Mouse (Mus musculus): ENCODE results near the gene Trcg1. TPM values are rescaled to one million over a fixed set of nuclear protein-coding genes. Genes with fewer than 3 reads are reported as not detected.
"Not testable (repeated sequence)": the region's sequence is repeated elsewhere in the genome, so short reads cannot be mapped to it uniquely, and the experiment has no call there.

Gene Trcg1
- total RNA-seq (2017), result not detected in 3 replicates

DNA sequence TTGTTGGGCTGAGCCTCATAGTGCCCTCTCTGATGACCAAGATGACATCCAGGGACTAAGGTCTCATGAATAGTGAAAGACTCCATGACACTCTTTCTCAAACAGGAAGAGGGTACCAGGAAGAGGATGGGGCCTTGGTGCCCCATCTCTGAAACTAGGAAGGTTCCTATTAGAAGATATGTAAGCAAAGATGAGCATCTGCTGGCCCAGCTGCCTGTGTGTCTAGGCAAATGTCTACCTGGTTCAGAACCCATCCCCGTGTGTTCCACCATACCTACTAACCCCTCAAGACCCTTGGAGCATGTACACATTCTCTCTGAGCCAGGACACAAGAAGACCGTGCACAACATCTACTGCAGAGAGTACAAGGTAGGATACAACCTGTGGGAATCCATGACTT, at the start of gene Trcg1:
Trcg1 (plus strand) TSS at position 301 of the 400 bp plus-strand sequence.
- no peak for ATAC-seq (replicated peaks; ENCODE audit: insufficient number of reproducible peaks, low FRiP score, low TSS enrichment, poor library complexity, severe bottlenecking)

GRCm38 (mm10) chr9:57196708-57197107, 39.6 kb upstream of the Trcg1 start:
- no peak for ATAC-seq (replicated peaks; ENCODE audit: insufficient number of reproducible peaks, low FRiP score, low TSS enrichment, poor library complexity, severe bottlenecking)

DNA sequence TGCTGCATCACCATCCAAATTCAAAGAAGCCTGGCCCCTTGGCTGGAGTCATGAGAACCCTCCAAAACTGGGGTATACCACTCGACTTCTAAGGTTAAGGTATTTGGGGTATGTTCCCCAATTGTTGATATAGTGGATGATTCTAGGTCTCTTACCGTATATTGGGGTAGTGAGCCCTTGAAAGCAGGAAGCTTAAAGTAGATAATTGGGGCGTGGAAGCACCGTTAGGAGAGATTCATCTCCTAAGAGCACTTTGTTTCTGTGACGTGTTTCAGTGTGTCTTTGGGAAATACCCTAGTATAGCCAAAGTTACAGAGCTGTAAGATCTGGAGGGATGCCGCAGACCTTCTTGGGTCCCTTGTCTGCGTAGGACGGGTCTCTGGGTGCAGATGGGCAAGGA, 38.9 kb upstream of the Trcg1 start:
- no peak for ATAC-seq (replicated peaks; ENCODE audit: insufficient number of reproducible peaks, low FRiP score, low TSS enrichment, poor library complexity, severe bottlenecking)

- no peak for ATAC-seq (replicated peaks; ENCODE audit: insufficient number of reproducible peaks, low FRiP score, low TSS enrichment, poor library complexity, severe bottlenecking)
Observed at GRCm38 (mm10) chr9:57202981-57203380, 33.4 kb upstream of the Trcg1 start.

DNA sequence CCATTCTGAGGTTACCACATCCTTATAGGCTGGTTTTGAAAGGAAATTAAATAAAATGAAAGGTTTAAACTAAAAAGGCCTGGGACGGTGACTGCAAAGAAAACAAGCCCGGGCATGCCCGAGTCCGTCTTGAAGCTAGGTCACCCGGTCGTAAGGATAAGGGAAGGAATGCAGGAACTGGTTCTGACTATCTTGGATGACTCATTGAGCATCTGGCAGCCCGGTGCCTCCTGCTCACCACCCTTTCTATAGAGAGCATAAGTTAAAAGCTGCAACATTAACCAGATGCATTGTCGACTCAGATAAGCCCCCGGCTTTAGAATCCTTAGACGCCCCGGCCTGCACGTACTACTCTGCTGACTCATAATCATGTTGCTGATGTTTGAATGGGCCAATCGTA, 32.8 kb upstream of the Trcg1 start:
- not testable (repeated sequence) for ATAC-seq (replicated peaks; ENCODE audit: insufficient number of reproducible peaks, low FRiP score, low TSS enrichment, poor library complexity, severe bottlenecking)

DNA sequence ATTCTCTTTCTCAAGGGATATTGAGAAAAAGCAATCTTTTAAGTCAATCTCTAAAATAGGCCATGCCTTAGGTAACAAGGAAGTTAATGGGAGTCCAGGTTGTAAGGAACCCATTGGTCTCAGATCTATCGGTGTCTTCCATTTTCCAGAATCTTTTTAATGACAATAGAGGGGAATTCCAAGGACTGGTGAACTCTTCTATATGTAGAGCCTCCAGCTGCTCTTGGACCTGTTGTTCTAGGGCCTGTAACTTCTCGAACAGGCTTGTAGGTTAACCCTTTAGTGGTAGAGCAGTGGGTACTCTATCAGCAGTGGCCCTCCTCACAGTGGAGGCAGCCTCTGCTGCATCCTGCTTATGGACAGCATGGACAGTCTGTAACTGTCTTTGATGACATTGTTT, 29.5 kb upstream of the Trcg1 start:
- ATAC-seq (replicated peaks; ENCODE audit: insufficient number of reproducible peaks, low FRiP score, low TSS enrichment, poor library complexity, severe bottlenecking), result no peak

DNA sequence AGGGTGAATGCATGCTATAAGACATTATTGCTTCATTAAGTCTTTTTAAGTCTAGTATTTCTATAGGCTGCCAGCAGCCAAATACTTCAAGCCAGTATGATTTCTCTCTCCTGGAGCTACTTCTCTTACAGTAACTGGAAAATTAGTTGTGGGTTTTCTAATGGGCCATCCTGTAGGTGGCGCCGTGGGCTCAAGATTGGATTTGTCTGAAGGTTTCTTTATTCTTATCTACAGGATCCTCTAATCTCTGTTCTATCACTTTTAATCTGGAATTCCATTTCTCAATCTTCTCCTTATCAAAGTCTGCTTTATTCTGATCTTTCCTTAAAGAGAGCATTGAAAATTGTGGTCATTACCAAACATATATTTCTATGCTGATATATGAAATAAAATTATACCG, 27.0 kb upstream of the Trcg1 start:
- ATAC-seq (replicated peaks; ENCODE audit: insufficient number of reproducible peaks, low FRiP score, low TSS enrichment, poor library complexity, severe bottlenecking), result no peak

- no peak for ATAC-seq (replicated peaks; ENCODE audit: insufficient number of reproducible peaks, low FRiP score, low TSS enrichment, poor library complexity, severe bottlenecking)
Observed at GRCm38 (mm10) chr9:57212448-57213222, 23.7 kb upstream of the Trcg1 start.

GRCm38 (mm10) chr9:57214500-57214899, 21.9 kb upstream of the Trcg1 start:
- ATAC-seq (replicated peaks; ENCODE audit: insufficient number of reproducible peaks, low FRiP score, low TSS enrichment, poor library complexity, severe bottlenecking), result no peak

DNA sequence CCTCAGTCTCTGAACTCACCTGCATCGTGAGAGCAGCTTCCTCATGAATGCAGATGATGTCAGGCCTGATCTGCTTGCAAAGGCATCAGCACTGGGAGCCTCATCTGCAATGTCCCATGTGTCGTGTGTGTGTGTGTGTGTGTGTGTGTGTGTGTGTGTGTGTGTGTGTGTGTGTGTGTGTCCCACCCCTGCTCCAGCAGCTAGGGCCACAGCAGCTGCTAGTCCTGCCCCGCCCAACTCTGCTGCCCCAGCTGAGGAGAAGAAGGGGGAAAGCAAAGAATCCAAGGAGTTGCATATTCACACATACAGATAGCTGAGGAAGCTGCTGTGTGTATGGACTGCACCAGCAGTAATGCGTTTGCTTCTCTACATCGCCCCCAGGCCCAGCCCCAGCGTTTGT, 19.1 kb upstream of the Trcg1 start:
- no peak for ATAC-seq (replicated peaks; ENCODE audit: insufficient number of reproducible peaks, low FRiP score, low TSS enrichment, poor library complexity, severe bottlenecking)

DNA sequence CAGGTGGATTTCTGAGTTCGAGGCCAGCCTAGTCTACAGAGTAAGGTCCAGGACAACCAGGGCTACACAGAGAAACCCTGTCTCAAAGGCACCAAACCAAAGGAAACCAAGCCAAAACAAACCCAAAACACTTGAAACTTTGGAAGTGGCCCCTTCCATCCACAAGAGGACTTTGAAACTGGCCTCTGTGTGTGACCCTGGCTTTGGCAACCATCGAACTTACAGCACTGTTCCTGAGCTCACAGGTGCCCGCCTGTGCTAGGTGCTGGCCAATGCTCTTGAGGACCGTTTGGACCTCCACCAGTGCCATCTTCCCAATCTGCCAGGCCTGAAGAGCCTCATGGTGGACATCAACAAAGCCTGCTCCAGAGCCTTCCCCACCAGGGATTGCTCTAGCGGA, 17.6 kb upstream of the Trcg1 start:
- ATAC-seq (replicated peaks; ENCODE audit: insufficient number of reproducible peaks, low FRiP score, low TSS enrichment, poor library complexity, severe bottlenecking), result no peak

- ATAC-seq (replicated peaks; ENCODE audit: insufficient number of reproducible peaks, low FRiP score, low TSS enrichment, poor library complexity, severe bottlenecking), result no peak
Observed at GRCm38 (mm10) chr9:57219511-57219910, 16.8 kb upstream of the Trcg1 start.

GRCm38 (mm10) chr9:57220356-57220755, 16.0 kb upstream of the Trcg1 start:
- 0 out of 2 replicates have a peak, but pooled peaks have one; percentile 43 for ATAC-seq (replicated peaks; ENCODE audit: insufficient number of reproducible peaks, low FRiP score, low TSS enrichment, poor library complexity, severe bottlenecking)

- no peak for ATAC-seq (replicated peaks; ENCODE audit: insufficient number of reproducible peaks, low FRiP score, low TSS enrichment, poor library complexity, severe bottlenecking)
Observed at GRCm38 (mm10) chr9:57223341-57223740, 13.0 kb upstream of the Trcg1 start.

DNA sequence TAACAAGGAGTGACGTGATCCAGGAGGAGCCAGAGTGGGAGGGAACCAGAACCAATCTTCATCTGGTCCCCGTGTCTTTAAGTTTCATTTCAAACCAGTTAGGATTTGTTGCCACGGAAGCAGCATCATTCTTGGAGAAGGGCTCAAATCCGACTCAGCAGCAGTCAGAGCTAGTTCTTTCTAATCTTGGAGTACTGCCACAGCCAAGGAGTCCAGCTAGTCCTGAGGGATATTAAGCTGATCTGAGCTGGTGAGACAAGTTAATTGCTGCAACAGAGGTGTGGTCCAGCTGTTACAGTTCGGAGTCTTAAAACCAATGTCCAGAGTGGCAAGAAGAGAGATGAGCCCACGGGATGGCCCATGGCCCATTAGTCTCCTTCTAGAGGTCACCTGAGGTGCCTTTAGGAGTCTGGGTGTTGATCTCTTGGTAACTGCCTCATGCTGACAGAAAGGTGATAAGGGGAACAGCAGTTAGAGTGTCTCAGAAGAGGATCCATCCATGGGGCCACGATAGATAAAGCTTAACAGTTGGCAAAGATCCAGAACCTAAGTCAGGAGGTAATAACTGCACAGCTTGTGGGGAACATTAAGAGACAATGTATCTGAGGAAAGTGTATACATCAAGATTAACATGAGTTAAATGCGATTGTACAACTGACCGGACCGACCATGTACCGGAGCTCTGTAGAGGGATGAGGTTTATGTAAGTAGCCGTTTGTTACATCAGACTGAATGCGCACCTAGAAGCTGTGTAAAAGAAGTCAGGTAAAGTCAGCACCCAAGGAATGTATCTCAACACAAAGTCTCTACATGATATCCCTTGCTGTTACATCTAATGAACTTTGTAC, 10.4 kb upstream of the Trcg1 start:
- ATAC-seq (replicated peaks; ENCODE audit: insufficient number of reproducible peaks, low FRiP score, low TSS enrichment, poor library complexity, severe bottlenecking), result no peak

- ATAC-seq (replicated peaks; ENCODE audit: insufficient number of reproducible peaks, low FRiP score, low TSS enrichment, poor library complexity, severe bottlenecking), result not testable (repeated sequence)
Observed at GRCm38 (mm10) chr9:57226628-57227122, 9.7 kb upstream of the Trcg1 start.

DNA sequence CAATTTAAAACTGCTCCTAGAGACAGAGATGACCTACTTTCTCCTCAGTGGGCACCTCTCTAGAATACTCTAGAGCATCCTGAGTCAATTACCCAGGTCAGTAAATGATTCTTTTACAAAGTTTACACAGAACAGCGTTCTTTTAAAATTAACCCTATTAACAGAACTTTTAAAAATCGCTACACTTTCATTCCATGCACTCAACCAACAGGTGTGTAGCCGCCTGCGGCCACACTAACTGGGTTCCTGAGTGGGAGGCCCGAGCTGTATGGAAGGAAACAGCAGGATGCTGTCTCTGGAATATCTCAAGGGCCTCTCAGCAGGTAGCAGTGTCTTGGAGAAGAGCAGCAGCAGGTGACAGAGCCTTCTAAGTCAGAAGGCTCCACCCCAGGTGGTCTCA, 9.2 kb upstream of the Trcg1 start:
- ATAC-seq (replicated peaks; ENCODE audit: insufficient number of reproducible peaks, low FRiP score, low TSS enrichment, poor library complexity, severe bottlenecking), result no peak

GRCm38 (mm10) chr9:57228186-57228585, 8.2 kb upstream of the Trcg1 start:
- ATAC-seq (replicated peaks; ENCODE audit: insufficient number of reproducible peaks, low FRiP score, low TSS enrichment, poor library complexity, severe bottlenecking), result no peak

DNA sequence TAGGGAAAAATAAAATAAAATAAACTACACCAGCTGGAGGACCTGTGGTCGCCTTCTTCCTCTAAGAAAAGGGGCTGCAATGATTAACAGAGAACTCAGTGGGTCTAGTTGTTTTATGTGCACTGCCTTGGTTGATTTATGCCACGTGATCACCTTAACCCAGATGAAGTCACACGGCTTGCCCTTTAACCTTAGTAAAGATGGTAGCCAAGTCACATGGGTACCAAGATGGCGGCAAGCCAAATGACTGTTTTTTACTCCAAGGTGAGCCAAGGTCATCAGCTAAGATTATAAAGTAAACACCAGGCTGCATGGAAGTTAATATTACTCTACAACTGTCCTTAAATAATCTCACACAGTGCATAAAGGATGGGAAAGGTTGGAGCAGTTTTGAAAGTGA, 6.6 kb upstream of the Trcg1 start:
- ATAC-seq (replicated peaks; ENCODE audit: insufficient number of reproducible peaks, low FRiP score, low TSS enrichment, poor library complexity, severe bottlenecking), result no peak
